Mouse (Mus musculus) urinary bladder, postnatal 25 days (tissue): Measurements from ENCODE around the gene Faap100.
"Not testable (repeated sequence)": the region's sequence is repeated elsewhere in the genome, so short reads cannot be mapped to it uniquely, and the experiment has no call there.

Experiments
- DNase-seq: peaks from one replicate; pipeline ENCODE4 v3.0.0; 2022; ENCODE audit warnings: low spot score

The Faap100 gene

GRCm38 (mm10) chr11:120376302-120377160 is 2.0 kb downstream of the Faap100 start:
- DNase-seq: no peak

GRCm38 (mm10) chr11:120375324-120375723 is 3.2 kb downstream of the Faap100 start:
- DNase-seq: no peak

- DNase-seq: no peak
Observed at GRCm38 (mm10) chr11:120373820-120374586, 4.6 kb downstream of the Faap100 start.

GRCm38 (mm10) chr11:120373025-120373424 is 5.5 kb downstream of the Faap100 start:
- DNase-seq: no peak

- DNase-seq: peak; percentile 64
Observed at GRCm38 (mm10) chr11:120369656-120370055, 8.9 kb downstream of the Faap100 start.

- no peak for DNase-seq
Observed at GRCm38 (mm10) chr11:120366443-120367027, 12.0 kb downstream of the Faap100 start.

GRCm38 (mm10) chr11:120362891-120363290 is 15.7 kb downstream of the Faap100 start:
- no peak for DNase-seq

GRCm38 (mm10) chr11:120361295-120361694 is 17.3 kb downstream of the Faap100 start, which contains the start of gene Fscn2:
Gene Fscn2, plus strand, starts transcription at chr11:120361534.
- no peak for DNase-seq

- no peak for DNase-seq
Observed at GRCm38 (mm10) chr11:120360755-120361154, 17.8 kb downstream of the Faap100 start.

- DNase-seq: no peak
Observed at GRCm38 (mm10) chr11:120360062-120360461, 18.5 kb downstream of the Faap100 start.

- DNase-seq: no peak
Observed at GRCm38 (mm10) chr11:120359391-120359790, 19.2 kb downstream of the Faap100 start.

GRCm38 (mm10) chr11:120357791-120358401 is 20.7 kb downstream of the Faap100 start:
- DNase-seq: no peak

GRCm38 (mm10) chr11:120356900-120357299 is 21.7 kb downstream of the Faap100 start:
- no peak for DNase-seq

- DNase-seq: no peak
Observed at GRCm38 (mm10) chr11:120356319-120356840, 22.2 kb downstream of the Faap100 start.

GRCm38 (mm10) chr11:120355277-120356039 is 23.1 kb downstream of the Faap100 start:
- DNase-seq: no peak

- DNase-seq: no peak
Observed at GRCm38 (mm10) chr11:120354304-120355276, 24.0 kb downstream of the Faap100 start.

GRCm38 (mm10) chr11:120353500-120354303 is 24.9 kb downstream of the Faap100 start:
- peak; percentile 79 for DNase-seq

- peak; percentile 16 for DNase-seq
Observed at GRCm38 (mm10) chr11:120352571-120353290, 25.8 kb downstream of the Faap100 start.

GRCm38 (mm10) chr11:120352093-120352350 is 26.5 kb downstream of the Faap100 start:
- not testable (repeated sequence) for DNase-seq
